Mouse (Mus musculus) layer of hippocampus, adult 6 months (tissue): Measurements from ENCODE around the gene Mrpl14. TPM values are rescaled to one million over a fixed set of nuclear protein-coding genes. Genes with fewer than 3 reads are reported as not detected.

Experiments
- long read RNA-seq, 2 experiments: library from polyadenylated mRNA; unstranded; transcript quantifications; one replicate each; pipeline ENCODE4 v2.0.0; 2019 to 2020
- polyA plus RNA-seq: library from polyadenylated mRNA; unstranded; fragments of <200 nt; fragmentation: Nextera tagmentation; gene quantifications from 2 replicates; pipeline ENCODE4 v1.2.3, GENCODE M21; 2021

The Mrpl14 gene
- 155 TPM in 2 replicates for polyA plus RNA-seq
- long read RNA-seq, experiment 1, transcript Mrpl14-201 (3 exons, 645 nt) = major isoform, 66 of 67 reads
- long read RNA-seq, experiment 1, partial matches to known transcripts = 1 of 67 reads
- long read RNA-seq, experiment 1, other reads (novel, unspliced or antisense) = 0 of 67 reads
- long read RNA-seq, experiment 2, transcript Mrpl14-201 (3 exons, 645 nt) = major isoform, 7 of 9 reads
- long read RNA-seq, experiment 2, partial matches to known transcripts = 0 of 9 reads
- long read RNA-seq, experiment 2, other reads (novel, unspliced or antisense) = 2 of 9 reads

GRCm38 (mm10) chr17:45686093-45686619, at the start of gene Mrpl14:
Gene Mrpl14, plus strand, starts transcription at chr17:45686322.

GRCm38 (mm10) chr17:45659225-45659624, 26.9 kb upstream of the Mrpl14 start, which contains the start of gene Capn11:
Gene Capn11, minus strand, starts transcription at chr17:45659325.

DNA sequence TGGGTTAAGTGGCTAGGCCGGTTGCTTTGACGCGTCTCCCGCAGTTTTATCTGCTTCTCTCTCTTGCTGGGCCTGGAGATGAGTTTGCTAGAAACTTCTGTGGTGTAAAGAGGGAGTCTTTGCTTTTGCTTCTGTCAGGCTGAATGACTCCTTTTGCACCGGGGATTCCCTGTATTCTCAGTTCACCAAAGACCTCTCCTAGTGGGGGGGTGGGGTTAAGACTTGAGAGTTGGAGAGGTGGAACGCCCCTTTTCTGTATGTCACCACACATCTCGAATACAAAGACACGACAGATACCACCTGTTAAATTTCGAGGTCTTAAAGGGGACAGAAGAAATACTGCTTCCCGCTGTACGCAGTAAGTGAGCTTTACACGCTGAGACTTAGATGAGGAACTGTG, 594 bp downstream of the Mrpl14 start, which contains the start of gene Tmem63b:
Gene Tmem63b (minus strand): TSS at position 190 of the 400 bp plus-strand sequence.

GRCm38 (mm10) chr17:45733735-45734301, 47.7 kb downstream of the Mrpl14 start, which contains the start of gene 1600014C23Rik:
Gene 1600014C23Rik, minus strand, starts transcription at chr17:45733844.

Other genes with a start within 250 kb of the Mrpl14 start
- 5.1 and 6.3 TPM in 2 replicates for gene Spats1, start 210.9 kb upstream of the Mrpl14 start, polyA plus RNA-seq
- gene Aars2, start 179.5 kb upstream of the Mrpl14 start, polyA plus RNA-seq = 12.8 and 12.9 TPM in 2 replicates
- 9.9 and 10.8 TPM in 2 replicates for gene Tcte1, start 162.9 kb upstream of the Mrpl14 start, polyA plus RNA-seq
- 18.5 and 20.3 TPM in 2 replicates for gene Tmem151b, start 136.6 kb upstream of the Mrpl14 start, polyA plus RNA-seq
- 1.6 and 1.8 TPM in 2 replicates for gene Nfkbie, start 130.6 kb upstream of the Mrpl14 start, polyA plus RNA-seq
- 83.8 and 87.7 TPM in 2 replicates for gene Slc35b2, start 122.4 kb upstream of the Mrpl14 start, polyA plus RNA-seq
- 3,458 and 3,875 TPM in 2 replicates for gene Hsp90ab1, start 113.1 kb upstream of the Mrpl14 start, polyA plus RNA-seq
- gene Slc29a1, start 86.7 kb upstream of the Mrpl14 start, polyA plus RNA-seq = 26.0 and 26.3 TPM in 2 replicates
- gene Mymx, start 84.2 kb upstream of the Mrpl14 start, polyA plus RNA-seq = not detected in 2 replicates
- gene Capn11, start 27.0 kb upstream of the Mrpl14 start, polyA plus RNA-seq = 0.05 TPM in 1 of 2 replicates, not detected in the other
- 61.9 and 72.1 TPM in 2 replicates for gene Tmem63b, start 583 bp downstream of the Mrpl14 start, polyA plus RNA-seq
- gene 1600014C23Rik, start 47.5 kb downstream of the Mrpl14 start, polyA plus RNA-seq = 0.64 and 0.90 TPM in 2 replicates